ENCODE assay signal across 8 mouse cellular contexts in the genomic region with DNA sequence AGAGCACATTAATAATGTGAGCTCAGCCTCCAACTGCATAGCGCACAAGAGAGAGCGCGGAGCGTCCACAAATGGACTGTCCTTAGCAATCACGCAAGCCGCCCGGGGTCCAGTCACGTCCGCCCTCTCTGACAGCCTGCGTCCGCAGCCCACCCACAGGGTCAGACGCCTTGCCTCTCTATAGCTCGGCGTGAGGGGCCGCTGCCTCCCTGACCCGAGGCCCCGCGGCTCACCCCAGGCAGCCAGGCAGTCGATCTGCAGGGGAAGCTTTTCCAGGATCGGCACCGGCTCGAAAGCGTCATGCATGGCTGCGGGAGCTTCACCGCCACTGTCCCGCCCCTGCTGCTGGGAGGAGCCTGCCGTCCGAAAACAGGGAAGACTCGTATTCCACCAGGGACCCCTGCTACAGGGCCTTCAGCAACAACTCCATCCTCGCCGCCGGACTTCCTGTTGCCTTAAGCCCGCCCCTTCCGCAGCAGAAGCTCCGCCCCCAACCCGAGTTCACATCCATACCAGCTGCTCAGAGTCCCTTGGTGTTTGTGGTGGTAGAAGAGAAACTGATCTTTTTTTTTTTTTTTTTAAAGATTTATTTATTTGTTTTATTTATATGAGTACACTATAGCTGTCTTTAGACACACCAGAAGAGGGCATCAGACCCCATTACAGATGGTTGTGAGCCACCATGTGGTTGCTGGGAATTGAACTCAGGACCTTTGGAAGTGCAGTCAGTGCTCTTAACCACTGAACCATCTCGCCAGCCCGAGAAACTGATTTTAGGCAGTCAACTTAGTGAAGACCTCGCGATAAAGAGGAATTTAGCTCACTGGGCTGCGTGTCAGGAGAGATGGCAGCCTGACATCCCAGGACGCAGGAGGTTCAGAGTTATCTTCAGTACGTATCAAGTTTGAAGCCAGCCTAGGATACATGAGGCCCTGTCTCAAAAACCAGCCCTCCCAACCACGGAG. TPM values are rescaled to one million over a fixed set of nuclear protein-coding genes. Genes with fewer than 3 reads are reported as not detected.
DNase-seq lines count a peak whose midpoint lies in the region; ATAC-seq and TF ChIP-seq lines count a peak whose summit lies in the region.

Gene Vps39, minus strand, starts transcription at position 456 of the 965 bp plus-strand sequence.

- H3K9ac ChIP-seq in forebrain, embryonic 16.5 days (replicated peaks; ENCODE audit: low read depth, low read length) = peak within 1 kb of the TSS; percentile 93
- peak within 1 kb of the TSS; percentile 74 for H3K9ac ChIP-seq in lung, embryonic 14.5 days

- WGBS in forebrain, embryonic 16.5 days = 12% methylated on average over 44 of the region's 44 CpGs
- WGBS in lung, embryonic 14.5 days = 11% methylated on average over 44 of the region's 44 CpGs
- WGBS in olfactory bulb, adult 2 months = 12% methylated on average over 44 of the region's 44 CpGs
- 13% methylated on average over 44 of the region's 44 CpGs for WGBS in thymus, adult 2 months

- H3K36me3 ChIP-seq in G1E (replicated peaks) = peaks cover 63% of the 10 kb centered on the region
- peaks cover 7% of the 10 kb centered on the region for H3K36me3 ChIP-seq in forebrain, embryonic 16.5 days (ENCODE audit: control insufficient read depth, insufficient read depth)
- H3K36me3 ChIP-seq in lung, embryonic 14.5 days (ENCODE audit: insufficient read depth) = peaks cover 49% of the 10 kb centered on the region
- peaks cover 18% of the 10 kb centered on the region for H3K36me3 ChIP-seq in thymus, adult 2 months (ENCODE audit: control insufficient read depth, insufficient read depth, low read length)

- H3K4me3 ChIP-seq in G1E (ENCODE audit: low read depth, low read length) = peak within 1 kb of the TSS; percentile 99
- peak within 1 kb of the TSS; percentile 99 for H3K4me3 ChIP-seq in forebrain, embryonic 16.5 days (replicated peaks; ENCODE audit: low read length)
- H3K4me3 ChIP-seq in layer of hippocampus, adult 2 months = peak within 1 kb of the TSS; percentile 98
- H3K4me3 ChIP-seq in lung, embryonic 14.5 days (ENCODE audit: low read depth, low read length) = peak within 1 kb of the TSS; percentile 90
- H3K4me3 ChIP-seq in olfactory bulb, adult 2 months (ENCODE audit: insufficient read depth, low read depth, low read length) = peak within 1 kb of the TSS; percentile 82
- H3K4me3 ChIP-seq in thymus, adult 2 months (ENCODE audit: control insufficient read depth, insufficient read depth, low read length) = peak within 1 kb of the TSS; percentile 85

- no peaks in the 10 kb centered on the region for H3K9me3 ChIP-seq in G1E (replicated peaks)
- H3K9me3 ChIP-seq in forebrain, embryonic 16.5 days (ENCODE audit: control insufficient read depth, low read length) = no peaks in the 10 kb centered on the region
- no peaks in the 10 kb centered on the region for H3K9me3 ChIP-seq in lung, embryonic 14.5 days (ENCODE audit: low read depth, low read length)

- TF ChIP-seq POLR2A in olfactory bulb, adult 2 months (IDR thresholded peaks at IDR 0.05; ENCODE audit: insufficient read depth, low read depth, low read length) = peak; percentile 64
- TF ChIP-seq POLR2A in thymus, adult 2 months (IDR thresholded peaks at IDR 0.05; ENCODE audit: control insufficient read depth, extremely low read depth, insufficient read depth, low read length, poor library complexity) = peak; percentile 70

- TF ChIP-seq CTCF in G1E (IDR thresholded peaks at IDR 0.05; ENCODE audit: low read depth, low read length) = no peak
- TF ChIP-seq CTCF in layer of hippocampus, adult 2 months (conservative IDR thresholded peaks at IDR 0.05) = peak; percentile 46
- no peak for TF ChIP-seq CTCF in lung, embryonic 14.5 days (IDR thresholded peaks at IDR 0.05; ENCODE audit: low read depth)
- TF ChIP-seq CTCF in olfactory bulb, adult 2 months (IDR thresholded peaks at IDR 0.05; ENCODE audit: insufficient read depth, low read depth, low read length) = no peak
- 0 out of 2 replicates have a peak, but pooled peaks have one; percentile 18 for TF ChIP-seq CTCF in thymus, adult 2 months (IDR thresholded peaks at IDR 0.05; ENCODE audit: borderline replicate concordance, control insufficient read depth, extremely low read depth, insufficient read depth, low read length, poor library complexity)

- DNase-seq in G1E (ENCODE audit: low spot score) = peak; percentile 89
- DNase-seq in cerebellum, adult 18-20 months = peak; percentile 84 to 88
- DNase-seq in heart, postnatal 36 days = peak; percentile 85 to 87
- peak; percentile 83 to 92 for DNase-seq in layer of hippocampus, adult 2 months (ENCODE audit: low spot score in 2 of 2)
- peak; percentile 94 for DNase-seq in lung, embryonic 14.5 days
- peak; percentile 92 for DNase-seq in thymus, adult 2 months

- intact Hi-C loops in heart, postnatal 36 days (cut with DNase I) = loop anchor here (5.0 kb wide), 1 partner anchor 49 kb away; the partner anchor contains the start of genes Ganc and Tmem87a

- peak; percentile 83 for ATAC-seq in G1E (ENCODE audit: extremely low read depth, insufficient number of reproducible peaks, low FRiP score, poor library complexity, severe bottlenecking)
- peak; percentile 99 for ATAC-seq in forebrain, embryonic 16.5 days
- peak; percentile 96 for ATAC-seq in lung, embryonic 14.5 days (ENCODE audit: insufficient read depth)

- H3K27me3 ChIP-seq in G1E (ENCODE audit: insufficient read depth, low read length) = no peaks in the 10 kb centered on the region
- H3K27me3 ChIP-seq in forebrain, embryonic 16.5 days (replicated peaks; ENCODE audit: control insufficient read depth, insufficient read depth, low read length) = no peaks in the 10 kb centered on the region
- H3K27me3 ChIP-seq in lung, embryonic 14.5 days (ENCODE audit: insufficient read depth, low read length) = no peaks in the 10 kb centered on the region
- H3K27me3 ChIP-seq in thymus, adult 2 months (ENCODE audit: control insufficient read depth, insufficient read depth, low read length) = no peaks in the 10 kb centered on the region

- H3K4me2 ChIP-seq in forebrain, embryonic 16.5 days (ENCODE audit: low read length) = peak within 1 kb of the TSS; percentile 54
- peak within 1 kb of the TSS; percentile 79 for H3K4me2 ChIP-seq in lung, embryonic 14.5 days

- H3K27ac ChIP-seq in forebrain, embryonic 16.5 days (ENCODE audit: low read length) = peak within 1 kb of the TSS; percentile 67
- peak within 1 kb of the TSS; percentile 88 for H3K27ac ChIP-seq in layer of hippocampus, adult 2 months
- H3K27ac ChIP-seq in lung, embryonic 14.5 days (ENCODE audit: low read depth) = peak within 1 kb of the TSS; percentile 61
- H3K27ac ChIP-seq in olfactory bulb, adult 2 months (ENCODE audit: insufficient read depth, low read depth, low read length) = no peak within 1 kb of the TSS
- H3K27ac ChIP-seq in thymus, adult 2 months (ENCODE audit: control insufficient read depth, insufficient read depth, low read length) = no peak within 1 kb of the TSS

- peaks cover 21% of the 10 kb centered on the region for H3K4me1 ChIP-seq in G1E (ENCODE audit: insufficient read depth, low read depth, low read length)
- peaks cover 13% of the 10 kb centered on the region for H3K4me1 ChIP-seq in forebrain, embryonic 16.5 days (replicated peaks; ENCODE audit: control insufficient read depth, insufficient read depth, low read length)
- H3K4me1 ChIP-seq in lung, embryonic 14.5 days (ENCODE audit: insufficient read depth) = no peaks in the 10 kb centered on the region
- peaks cover 9% of the 10 kb centered on the region for H3K4me1 ChIP-seq in olfactory bulb, adult 2 months (ENCODE audit: control insufficient read depth, insufficient read depth, low read length)
- peaks cover 13% of the 10 kb centered on the region for H3K4me1 ChIP-seq in thymus, adult 2 months (replicated peaks; ENCODE audit: control insufficient read depth, insufficient read depth, low read length)

RNA-seq across cellular contexts. Expression of gene Vps39, which starts in this region (rescaled TPM):
- total RNA-seq in G1E (2014; fragmentation: Nextera tagmentation) = 22.1 and 38.8 TPM in 2 replicates
- total RNA-seq in G1E (2017) = 26.4 and 29.7 TPM in 2 replicates
- polyA plus RNA-seq in G1E (2012) = 15.1 and 18.6 TPM in 2 replicates
- 54.4 and 55.0 TPM in 2 replicates for polyA plus RNA-seq in forebrain, embryonic 16.5 days (2015; fragmentation: Nextera tagmentation; extraction: Ambion mirVana)
- total RNA-seq in heart, postnatal 36 days (2021) = 10 to 100 TPM; 30.4 to 36.0 TPM
- total RNA-seq in layer of hippocampus, adult 2 months (2021) = 10 to 100 TPM; 69.0 to 80.5 TPM
- polyA plus RNA-seq in lung, embryonic 14.5 days (2014; fragmentation: Nextera tagmentation; extraction: Ambion mirVana) = 21.9 and 22.4 TPM in 2 replicates
- 75.0 TPM in 1 of 2 replicates, not detected in the other for polyA plus RNA-seq in olfactory bulb, adult 2 months (2012; ENCODE audit: insufficient read depth, insufficient read length, low replicate concordance, missing spikeins)
- polyA plus RNA-seq in thymus, adult 2 months (2012; rRNA removed) = 38.8 and 40.8 TPM in 2 replicates

Comparison
In these comparisons a context has a peak if more than half of its experiments do, and no peak if none do; other contexts are left out.
1. CTCF ChIP-seq: peak in layer of hippocampus, adult 2 months (single experiment) and thymus, adult 2 months (single experiment); none in G1E (single experiment), lung, embryonic 14.5 days (single experiment) and olfactory bulb, adult 2 months (single experiment).
2. H3K27ac ChIP-seq: peak in forebrain, embryonic 16.5 days (single experiment), layer of hippocampus, adult 2 months (single experiment) and lung, embryonic 14.5 days (single experiment); none in olfactory bulb, adult 2 months (single experiment) and thymus, adult 2 months (single experiment).
3. Peak in every context shown above with its lines, with median percentiles within 50 percentile points of each other: ATAC-seq, DNase-seq and H3K4me3 ChIP-seq.